Mouse (Mus musculus): ENCODE measurements around the gene Cebpb.

- TF ChIP-seq CTCF (IDR thresholded peaks at IDR 0.05; ENCODE audit: extremely low read depth, insufficient read depth, low read length) (no peak), POLR2A (IDR thresholded peaks at IDR 0.05; ENCODE audit: extremely low read depth, insufficient read depth, low read length) (no peak)
These were observed 30.0 kb upstream of the Cebpb start for GRCm38 (mm10) chr2:167658712-167659111.
